9 mouse cellular contexts compared by ENCODE assay signal in the genomic region with DNA sequence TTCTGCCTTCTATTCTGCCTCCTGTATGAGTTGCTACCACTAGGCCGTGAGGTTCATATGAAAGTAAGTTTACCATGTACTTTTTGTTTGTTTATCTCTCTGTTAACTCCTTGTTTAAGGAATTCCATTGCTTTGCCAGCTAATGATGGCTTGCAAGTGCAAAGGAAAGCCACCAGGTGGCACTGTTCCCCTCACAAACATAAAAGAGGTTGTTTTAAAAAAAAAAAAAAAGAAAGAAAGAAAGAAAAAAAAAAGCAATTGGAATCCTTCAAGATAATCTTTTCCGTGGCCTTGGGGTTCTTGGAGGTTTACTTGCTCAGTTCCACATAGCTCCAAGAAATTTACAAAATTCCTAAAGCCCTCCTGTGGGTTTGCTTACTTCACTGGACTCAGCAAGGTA. TPM values are rescaled to one million over a fixed set of nuclear protein-coding genes. Genes with fewer than 3 reads are reported as not detected.
DNase-seq lines count a peak whose midpoint lies in the region; ATAC-seq lines count a peak whose summit lies in the region.
"Had no signal": no experiment of that assay in that cellular context is flagged by ENCODE, and none has a peak within 500 bp of the region (broad histone marks: within the 10 kb centered on the region; RNA-seq: fewer than 3 reads in every experiment).

No protein-coding gene starts in this region.

- H3K4me1 ChIP-seq in liver, embryonic 11.5 days (replicated peaks; ENCODE audit: control insufficient read depth, insufficient read depth, low read length): no peaks in the 10 kb centered on the region

- 1% methylated on average over 2 of the region's 2 CpGs for WGBS in liver, embryonic 11.5 days

- no peak overlapping the region for H3K4me3 ChIP-seq in liver, embryonic 11.5 days (ENCODE audit: low read depth, low read length)
- H3K4me3 ChIP-seq: neural tube, embryonic 13.5 days had no signal

- ATAC-seq in liver, embryonic 11.5 days (replicated peaks; ENCODE audit: low FRiP score): no peak

- peaks cover 14% of the 10 kb centered on the region for H3K27me3 ChIP-seq in liver, embryonic 11.5 days (replicated peaks; ENCODE audit: control insufficient read depth, insufficient read depth, low read length)

- peak; percentile 59 to 63 for DNase-seq in cerebellum, postnatal 10 days
- DNase-seq in cerebellum, adult 11-12 months: no peak
- peak; percentile 32 for DNase-seq in liver
- DNase-seq in liver, embryonic 11.5 days (ENCODE audit: low spot score): no peak
- peak; percentile 63 for DNase-seq in R1 (ENCODE audit: low read depth, low spot score)
- DNase-seq in lung, postnatal 14 days: peak; percentile 57
- no peak for DNase-seq in cerebellum, postnatal 4 days (ENCODE audit: low spot score in 2 of 2)
- DNase-seq in frontal cortex, postnatal 25 days (ENCODE audit: low spot score in 2 of 2): no peak

- H3K36me3 ChIP-seq in liver, embryonic 11.5 days (ENCODE audit: control insufficient read depth, insufficient read depth, low read length): no peaks in the 10 kb centered on the region
- H3K36me3 ChIP-seq: neural tube, embryonic 13.5 days had no signal

- H3K27ac ChIP-seq in liver, embryonic 11.5 days (ENCODE audit: low read depth, low read length): no peak overlapping the region
- H3K27ac ChIP-seq: neural tube, embryonic 13.5 days had no signal

- no peaks in the 10 kb centered on the region for H3K9me3 ChIP-seq in liver, embryonic 11.5 days (ENCODE audit: control insufficient read depth, low read length)
- H3K9me3 ChIP-seq: neural tube, embryonic 13.5 days had no signal

- H3K9ac ChIP-seq in liver, embryonic 11.5 days (ENCODE audit: low read depth, low read length): no peak overlapping the region
- H3K9ac ChIP-seq: neural tube, embryonic 13.5 days had no signal

- no peak overlapping the region for H3K4me2 ChIP-seq in liver, embryonic 11.5 days
- H3K4me2 ChIP-seq: neural tube, embryonic 13.5 days had no signal

RNA-seq across cellular contexts. Expression of a gene that starts 12.2 kb away (rescaled TPM):
- 0.14 and 0.32 TPM in 2 replicates for polyA plus RNA-seq in liver, embryonic 11.5 days (2014; fragmentation: Nextera tagmentation; extraction: Ambion mirVana)

RNA-seq across cellular contexts. Expression of a gene that starts 14.3 kb away (rescaled TPM):
- polyA plus RNA-seq in liver, embryonic 11.5 days (2014; fragmentation: Nextera tagmentation; extraction: Ambion mirVana): 0.04 and 0.12 TPM in 2 replicates

RNA-seq across cellular contexts. Expression of a gene that starts 26.5 kb away (rescaled TPM):
- polyA plus RNA-seq in liver, embryonic 11.5 days (2014; fragmentation: Nextera tagmentation; extraction: Ambion mirVana): 38.9 and 39.2 TPM in 2 replicates

RNA-seq across cellular contexts. Expression of a gene that starts 28.3 kb away (rescaled TPM):
- polyA plus RNA-seq in liver, embryonic 11.5 days (2014; fragmentation: Nextera tagmentation; extraction: Ambion mirVana): 9.4 and 11.6 TPM in 2 replicates

RNA-seq across cellular contexts. Expression of a gene that starts 39.6 kb away (rescaled TPM):
- 49.1 and 52.8 TPM in 2 replicates for polyA plus RNA-seq in liver, embryonic 11.5 days (2014; fragmentation: Nextera tagmentation; extraction: Ambion mirVana)

Comparison
In these comparisons a context has a peak if more than half of its experiments do, and no peak if none do; other contexts are left out.
1. DNase-seq: peak in cerebellum, postnatal 10 days (2 of 2), liver (single experiment), R1 (single experiment) and lung, postnatal 14 days (single experiment); none in cerebellum, adult 11-12 months (single experiment), liver, embryonic 11.5 days (single experiment), cerebellum, postnatal 4 days (0 of 2) and frontal cortex, postnatal 25 days (0 of 2).